Mouse (Mus musculus): Measurements from ENCODE around the gene Ttll10. TPM values are rescaled to one million over a fixed set of nuclear protein-coding genes. Genes with fewer than 3 reads are reported as not detected.

Ttll10 gene
- polyA plus RNA-seq, 1 experiment from 2014 or later = 0.11 TPM

- Histone ChIP-seq H3K27me3 (ENCODE audit: control insufficient read depth, insufficient read depth, low read length) (no peaks in the 10 kb centered on the region), H3K9ac (no peak overlapping the region), H3K9me3 (ENCODE audit: control insufficient read depth, low read length) (no peaks in the 10 kb centered on the region), H3K4me1 (replicated peaks; ENCODE audit: control insufficient read depth, insufficient read depth, low read length) (no peaks in the 10 kb centered on the region), H3K4me2 (replicated peaks) (no peak overlapping the region), H3K36me3 (replicated peaks; ENCODE audit: control insufficient read depth, insufficient read depth) (peaks cover 3% of the 10 kb centered on the region; the same call in 1 of the 2 replicates), H3K4me3 (replicated peaks; ENCODE audit: low read length) (no peak overlapping the region), H3K27ac (no peak overlapping the region)
- no peak for ATAC-seq (ENCODE audit: low FRiP score)
- no peak for DNase-seq (ENCODE audit: low spot score)
- 84% methylated on average over 9 of the region's 9 CpGs for WGBS
Measured at GRCm38 (mm10) chr4:156021942-156022419, 37.2 kb downstream of the Ttll10 start.

GRCm38 (mm10) chr4:156021381-156021780, 37.8 kb downstream of the Ttll10 start:
- Histone ChIP-seq H3K27me3 (ENCODE audit: control insufficient read depth, insufficient read depth, low read length) (no peaks in the 10 kb centered on the region), H3K36me3 (replicated peaks; ENCODE audit: control insufficient read depth, insufficient read depth) (peaks cover 5% of the 10 kb centered on the region; the same call in 1 of the 2 replicates), H3K9ac (no peak overlapping the region), H3K9me3 (ENCODE audit: control insufficient read depth, low read length) (no peaks in the 10 kb centered on the region), H3K4me3 (replicated peaks; ENCODE audit: low read length) (no peak overlapping the region), H3K27ac (no peak overlapping the region), H3K4me2 (replicated peaks) (no peak overlapping the region), H3K4me1 (replicated peaks; ENCODE audit: control insufficient read depth, insufficient read depth, low read length) (no peaks in the 10 kb centered on the region)
- 76% methylated on average over 3 of the region's 3 CpGs for WGBS
- ATAC-seq (ENCODE audit: low FRiP score) (no peak), DNase-seq (ENCODE audit: low spot score) (no peak)

- Histone ChIP-seq H3K36me3 (replicated peaks; ENCODE audit: control insufficient read depth, insufficient read depth) (peaks cover 12% of the 10 kb centered on the region; the same call in 1 of the 2 replicates), H3K27ac (no peak overlapping the region), H3K9ac (no peak overlapping the region), H3K4me1 (replicated peaks; ENCODE audit: control insufficient read depth, insufficient read depth, low read length) (no peaks in the 10 kb centered on the region), H3K27me3 (ENCODE audit: control insufficient read depth, insufficient read depth, low read length) (no peaks in the 10 kb centered on the region), H3K4me3 (replicated peaks; ENCODE audit: low read length) (no peak overlapping the region), H3K9me3 (ENCODE audit: control insufficient read depth, low read length) (no peaks in the 10 kb centered on the region), H3K4me2 (replicated peaks) (no peak overlapping the region)
- WGBS = 88% methylated on average over 12 of the region's 12 CpGs
- DNase-seq (ENCODE audit: low spot score) (no peak), ATAC-seq (ENCODE audit: low FRiP score) (no peak)
Measured at GRCm38 (mm10) chr4:156019771-156020170, 39.4 kb downstream of the Ttll10 start.

DNA sequence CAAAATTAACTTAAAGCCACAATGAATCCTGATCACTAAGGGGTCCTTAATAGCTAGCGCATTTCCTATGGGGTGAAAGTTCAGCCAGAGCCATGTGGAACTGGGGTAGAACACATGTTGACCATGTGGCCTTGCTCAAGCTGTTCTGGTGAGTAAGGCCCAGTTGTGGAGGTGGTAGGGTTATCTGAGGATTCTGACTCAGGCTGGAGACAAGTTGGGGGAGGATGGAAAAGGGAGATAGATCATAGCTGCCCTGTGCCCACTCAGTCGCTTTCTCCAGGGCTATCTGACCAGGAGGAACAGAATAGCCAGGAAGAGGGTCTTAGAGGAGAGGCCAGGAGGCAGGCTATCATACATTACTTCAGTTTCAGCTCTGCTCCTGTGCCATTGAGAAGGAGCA, 44.8 kb downstream of the Ttll10 start:
- Histone ChIP-seq H3K36me3 (replicated peaks; ENCODE audit: control insufficient read depth, insufficient read depth) (peaks cover 51% of the 10 kb centered on the region), H3K9me3 (ENCODE audit: control insufficient read depth, low read length) (no peaks in the 10 kb centered on the region), H3K27me3 (ENCODE audit: control insufficient read depth, insufficient read depth, low read length) (no peaks in the 10 kb centered on the region), H3K4me3 (replicated peaks; ENCODE audit: low read length) (no peak overlapping the region), H3K4me2 (replicated peaks) (no peak overlapping the region), H3K27ac (no peak overlapping the region), H3K9ac (no peak overlapping the region), H3K4me1 (replicated peaks; ENCODE audit: control insufficient read depth, insufficient read depth, low read length) (no peaks in the 10 kb centered on the region)
- ATAC-seq (ENCODE audit: low FRiP score) (no peak), DNase-seq (ENCODE audit: low spot score) (no peak)
- WGBS = 96% methylated on average over 2 of the region's 2 CpGs

DNA sequence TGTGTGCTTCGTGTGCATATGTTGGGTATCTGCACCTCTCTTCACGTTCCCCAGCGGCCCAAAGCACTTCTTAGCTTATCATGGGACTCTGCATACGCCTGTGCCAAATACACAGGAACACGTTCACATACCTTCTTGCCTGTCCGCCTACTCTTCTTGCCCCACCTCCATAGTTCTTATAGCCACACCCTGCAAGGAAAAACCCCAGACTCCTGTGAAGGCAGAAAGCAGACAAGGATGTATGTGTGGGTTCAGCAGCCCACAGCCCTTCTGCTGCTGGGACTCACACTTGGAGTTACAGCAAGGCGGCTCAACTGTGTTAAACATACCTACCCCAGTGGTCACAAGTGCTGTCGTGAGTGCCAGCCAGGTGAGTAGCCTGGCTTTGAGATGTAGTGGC, 45.6 kb downstream of the Ttll10 start, which contains the start of gene Tnfrsf4:
TSS of gene Tnfrsf4 (plus strand) at position 207 of the 400 bp plus-strand sequence.
- H3K9ac ChIP-seq = no peak within 1 kb of the TSS
- no peaks in the 10 kb centered on the region for H3K4me1 ChIP-seq (replicated peaks; ENCODE audit: control insufficient read depth, insufficient read depth, low read length)
- DNase-seq (ENCODE audit: low spot score) (no peak), ATAC-seq (ENCODE audit: low FRiP score) (no peak)
- no peak within 1 kb of the TSS for H3K4me3 ChIP-seq (replicated peaks; ENCODE audit: low read length)
- no peaks in the 10 kb centered on the region for H3K27me3 ChIP-seq (ENCODE audit: control insufficient read depth, insufficient read depth, low read length)
- H3K36me3 ChIP-seq (replicated peaks; ENCODE audit: control insufficient read depth, insufficient read depth) = peaks cover 59% of the 10 kb centered on the region
- no peaks in the 10 kb centered on the region for H3K9me3 ChIP-seq (ENCODE audit: control insufficient read depth, low read length)
- 86% methylated on average over 8 of the region's 8 CpGs for WGBS
- H3K4me2 ChIP-seq (replicated peaks) = no peak within 1 kb of the TSS
- H3K27ac ChIP-seq = no peak within 1 kb of the TSS

- Histone ChIP-seq H3K9me3 (ENCODE audit: control insufficient read depth, low read length) (no peaks in the 10 kb centered on the region), H3K4me3 (replicated peaks; ENCODE audit: low read length) (no peak overlapping the region), H3K4me1 (replicated peaks; ENCODE audit: control insufficient read depth, insufficient read depth, low read length) (no peaks in the 10 kb centered on the region), H3K27ac (no peak overlapping the region), H3K9ac (no peak overlapping the region), H3K36me3 (replicated peaks; ENCODE audit: control insufficient read depth, insufficient read depth) (peaks cover 98% of the 10 kb centered on the region), H3K27me3 (ENCODE audit: control insufficient read depth, insufficient read depth, low read length) (no peaks in the 10 kb centered on the region), H3K4me2 (replicated peaks) (no peak overlapping the region)
- ATAC-seq (ENCODE audit: low FRiP score) = no peak
- 97% methylated on average over 4 of the region's 4 CpGs for WGBS
- DNase-seq (ENCODE audit: low spot score) = no peak
Measured at GRCm38 (mm10) chr4:156008369-156008768, 50.8 kb downstream of the Ttll10 start.

GRCm38 (mm10) chr4:156004109-156004508, 55.1 kb downstream of the Ttll10 start:
- WGBS = 95% methylated on average over 3 of the region's 3 CpGs
- Histone ChIP-seq H3K9me3 (ENCODE audit: control insufficient read depth, low read length) (no peaks in the 10 kb centered on the region), H3K27me3 (ENCODE audit: control insufficient read depth, insufficient read depth, low read length) (no peaks in the 10 kb centered on the region), H3K4me3 (replicated peaks; ENCODE audit: low read length) (no peak overlapping the region), H3K36me3 (replicated peaks; ENCODE audit: control insufficient read depth, insufficient read depth) (peaks cover 96% of the 10 kb centered on the region), H3K27ac (no peak overlapping the region), H3K9ac (no peak overlapping the region), H3K4me1 (replicated peaks; ENCODE audit: control insufficient read depth, insufficient read depth, low read length) (no peaks in the 10 kb centered on the region), H3K4me2 (replicated peaks) (no peak overlapping the region)
- ATAC-seq (ENCODE audit: low FRiP score) (no peak), DNase-seq (ENCODE audit: low spot score) (no peak)

DNA sequence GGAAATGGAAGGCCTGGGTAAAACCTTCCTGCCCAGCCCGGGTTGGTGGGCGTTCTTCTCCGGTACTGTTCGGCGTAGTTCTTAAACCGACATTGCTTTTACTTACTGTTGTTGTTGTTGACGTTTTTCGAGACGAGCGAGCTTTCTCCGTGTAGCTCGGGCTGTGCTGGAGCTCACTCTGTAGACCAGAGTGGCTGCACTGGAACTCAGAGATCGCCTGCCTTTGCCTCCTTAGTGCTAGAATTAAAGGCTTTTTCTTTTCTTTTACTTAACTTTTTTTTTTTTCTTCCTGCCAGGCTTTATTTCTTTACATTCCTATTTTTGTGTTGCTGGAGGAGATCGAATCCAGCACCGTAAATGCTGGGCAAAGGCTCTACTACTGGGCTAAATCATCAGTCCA, 65.6 kb downstream of the Ttll10 start:
- Histone ChIP-seq H3K36me3 (replicated peaks; ENCODE audit: control insufficient read depth, insufficient read depth) (peaks cover 28% of the 10 kb centered on the region), H3K9ac (peak overlapping the region; percentile 91), H3K27me3 (ENCODE audit: control insufficient read depth, insufficient read depth, low read length) (no peaks in the 10 kb centered on the region), H3K4me2 (replicated peaks) (peak overlapping the region; percentile 84), H3K4me3 (replicated peaks; ENCODE audit: low read length) (peak overlapping the region; percentile 94), H3K9me3 (ENCODE audit: control insufficient read depth, low read length) (no peaks in the 10 kb centered on the region), H3K4me1 (replicated peaks; ENCODE audit: control insufficient read depth, insufficient read depth, low read length) (peaks cover 28% of the 10 kb centered on the region), H3K27ac (peak overlapping the region; percentile 97)
- DNase-seq (ENCODE audit: low spot score) (no peak), ATAC-seq (ENCODE audit: low FRiP score) (no peak)
- 4% methylated on average over 15 of the region's 15 CpGs for WGBS

- DNase-seq (ENCODE audit: low spot score) (peak; percentile 97), ATAC-seq (ENCODE audit: low FRiP score) (peak; percentile 85)
- H3K4me1 ChIP-seq (replicated peaks; ENCODE audit: control insufficient read depth, insufficient read depth, low read length) = peaks cover 28% of the 10 kb centered on the region
- no peaks in the 10 kb centered on the region for H3K27me3 ChIP-seq (ENCODE audit: control insufficient read depth, insufficient read depth, low read length)
- H3K9ac ChIP-seq = peak overlapping the region; percentile 91
- H3K4me3 ChIP-seq (replicated peaks; ENCODE audit: low read length) = peak overlapping the region; percentile 94
- peak overlapping the region; percentile 84 for H3K4me2 ChIP-seq (replicated peaks)
- H3K9me3 ChIP-seq (ENCODE audit: control insufficient read depth, low read length) = no peaks in the 10 kb centered on the region
- peak overlapping the region; percentile 97 for H3K27ac ChIP-seq
- H3K36me3 ChIP-seq (replicated peaks; ENCODE audit: control insufficient read depth, insufficient read depth) = peaks cover 23% of the 10 kb centered on the region
- WGBS = under 1% methylated on average over 70 of the region's 70 CpGs
Measured at GRCm38 (mm10) chr4:155992906-155993547, 66.2 kb downstream of the Ttll10 start.

Data from hindbrain, embryonic 14.5 days (tissue).